Mouse (Mus musculus): Measurements from ENCODE around the gene Rxra. TPM values are rescaled to one million over a fixed set of nuclear protein-coding genes. Genes with fewer than 3 reads are reported as not detected.

The Rxra gene
- total RNA-seq, 4 experiments from 2014 or later, result 127 to 155 (median 141) TPM

GRCm38 (mm10) chr2:27762509-27762908 lies 86.3 kb downstream of the Rxra start:
- DNase-seq (ENCODE audit: low spot score in 2 of 2), result no peak

- DNase-seq (ENCODE audit: low spot score in 2 of 2), result no peak
These were observed 86.9 kb downstream of the Rxra start for GRCm38 (mm10) chr2:27762920-27763780.

GRCm38 (mm10) chr2:27764256-27764936 lies 88.2 kb downstream of the Rxra start:
- DNase-seq (ENCODE audit: low spot score in 2 of 2), result no peak

DNA sequence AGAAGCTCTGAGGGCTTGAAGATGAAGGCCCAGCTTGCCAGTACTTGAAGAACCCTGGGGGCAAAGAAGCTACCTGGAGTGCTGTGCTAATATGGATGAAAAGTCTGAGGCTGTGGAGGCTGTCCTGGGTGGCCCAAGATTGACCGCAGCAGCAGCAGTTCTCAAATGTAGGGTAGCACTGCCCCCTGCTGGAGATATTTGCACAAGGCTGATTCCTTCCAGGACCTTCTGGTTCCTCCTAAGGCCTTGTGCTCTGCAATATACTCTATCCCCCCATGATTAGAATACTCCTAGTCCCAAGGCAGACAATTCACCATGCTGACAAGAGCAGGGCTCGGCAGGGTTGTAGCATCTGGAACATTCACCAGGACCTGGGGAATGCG lies 88.7 kb downstream of the Rxra start:
- DNase-seq (ENCODE audit: low spot score in 2 of 2), result peak; percentile 76 to 77

DNA sequence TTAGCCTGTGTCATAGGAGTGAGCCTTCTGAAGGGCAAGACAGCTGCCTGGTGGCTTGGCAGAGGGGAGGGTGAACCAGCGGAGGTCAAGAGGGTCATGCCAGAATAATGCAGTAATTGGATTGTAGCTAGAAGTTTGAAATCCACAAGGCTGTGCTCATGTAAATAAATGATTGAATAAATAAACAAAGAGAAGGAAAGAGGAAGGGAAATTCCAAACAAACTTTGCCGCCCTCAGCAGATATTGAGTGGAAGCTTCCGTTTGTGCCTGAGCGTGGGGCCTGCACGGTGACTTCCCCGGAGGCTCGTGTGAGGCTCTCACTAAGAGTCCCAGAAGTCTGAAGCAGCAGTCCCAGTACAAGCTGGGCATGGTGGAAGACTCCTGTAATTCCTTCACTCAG lies 91.5 kb downstream of the Rxra start:
- DNase-seq (ENCODE audit: low spot score in 2 of 2), result no peak

DNA sequence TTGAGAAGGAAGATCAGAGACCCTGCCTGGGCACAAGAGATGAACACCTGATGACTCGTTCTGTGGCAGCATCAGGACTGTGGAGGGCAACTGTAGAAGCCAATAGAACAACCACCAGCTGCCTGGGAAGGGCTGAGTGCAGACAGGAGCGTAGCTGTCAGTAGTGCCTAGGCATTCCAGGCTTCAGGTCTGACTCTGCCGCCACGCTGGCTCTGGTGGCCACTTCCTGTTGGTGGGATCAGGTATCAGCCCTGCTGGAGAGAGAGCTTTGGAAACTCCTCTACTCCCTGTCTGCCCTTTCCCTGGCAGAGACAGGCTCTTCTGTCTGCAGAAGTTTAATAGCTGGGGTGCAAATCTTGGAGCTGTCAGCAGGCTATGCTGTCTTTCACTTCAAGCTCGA lies 93.5 kb downstream of the Rxra start:
- DNase-seq (ENCODE audit: low spot score in 2 of 2), result no peak

- DNase-seq (ENCODE audit: low spot score in 2 of 2), result no peak
These were observed 94.0 kb downstream of the Rxra start for GRCm38 (mm10) chr2:27770205-27770604.

DNA sequence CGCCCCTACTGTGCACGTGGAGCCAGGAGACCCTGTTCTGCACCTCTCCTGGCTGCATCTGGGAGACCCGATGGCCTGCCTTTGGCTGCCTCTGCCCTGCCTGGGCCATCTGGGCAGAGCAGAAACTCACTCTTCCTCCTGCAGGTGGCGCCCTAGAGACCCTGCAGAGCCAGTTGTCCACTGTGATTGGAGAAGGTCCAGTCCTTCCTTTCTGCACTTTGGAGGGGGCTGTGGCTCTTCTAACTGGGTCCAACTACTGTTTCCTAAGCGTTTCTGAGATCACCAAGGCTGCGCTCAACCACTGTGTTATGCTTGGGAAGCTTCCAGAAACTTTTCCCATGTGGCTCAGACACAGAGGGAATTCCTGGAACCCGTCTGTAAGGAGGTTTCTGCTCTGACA lies 95.7 kb downstream of the Rxra start:
- DNase-seq (ENCODE audit: low spot score in 2 of 2), result peak; percentile 80 to 81

DNA sequence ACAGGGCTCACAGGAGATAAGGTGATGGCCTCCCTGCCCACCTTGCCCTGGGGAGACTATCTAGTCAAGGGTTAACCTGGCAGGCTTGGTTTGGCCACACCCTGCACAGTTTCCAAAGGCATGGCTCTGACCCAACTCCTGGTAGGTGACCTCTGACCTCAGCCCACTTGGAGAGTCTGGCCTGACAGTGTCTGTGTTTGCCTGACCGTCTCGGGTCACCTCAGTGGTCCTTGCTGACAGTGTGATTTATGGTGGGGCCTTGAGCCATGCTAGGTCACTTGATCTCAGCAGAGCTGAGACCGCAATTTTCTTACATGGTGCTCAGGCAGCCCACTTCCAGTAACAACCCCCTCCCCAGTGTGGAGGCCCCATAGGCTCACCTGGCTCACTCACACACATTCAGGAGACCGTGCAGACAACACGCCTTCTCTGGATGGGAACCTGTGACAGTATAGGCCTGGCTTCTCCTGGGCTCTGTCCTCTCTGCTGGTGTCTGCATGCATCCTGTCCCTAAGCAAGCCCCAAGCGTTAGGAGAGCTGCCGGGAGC lies 96.7 kb downstream of the Rxra start:
- DNase-seq (ENCODE audit: low spot score in 2 of 2), result no peak

DNA sequence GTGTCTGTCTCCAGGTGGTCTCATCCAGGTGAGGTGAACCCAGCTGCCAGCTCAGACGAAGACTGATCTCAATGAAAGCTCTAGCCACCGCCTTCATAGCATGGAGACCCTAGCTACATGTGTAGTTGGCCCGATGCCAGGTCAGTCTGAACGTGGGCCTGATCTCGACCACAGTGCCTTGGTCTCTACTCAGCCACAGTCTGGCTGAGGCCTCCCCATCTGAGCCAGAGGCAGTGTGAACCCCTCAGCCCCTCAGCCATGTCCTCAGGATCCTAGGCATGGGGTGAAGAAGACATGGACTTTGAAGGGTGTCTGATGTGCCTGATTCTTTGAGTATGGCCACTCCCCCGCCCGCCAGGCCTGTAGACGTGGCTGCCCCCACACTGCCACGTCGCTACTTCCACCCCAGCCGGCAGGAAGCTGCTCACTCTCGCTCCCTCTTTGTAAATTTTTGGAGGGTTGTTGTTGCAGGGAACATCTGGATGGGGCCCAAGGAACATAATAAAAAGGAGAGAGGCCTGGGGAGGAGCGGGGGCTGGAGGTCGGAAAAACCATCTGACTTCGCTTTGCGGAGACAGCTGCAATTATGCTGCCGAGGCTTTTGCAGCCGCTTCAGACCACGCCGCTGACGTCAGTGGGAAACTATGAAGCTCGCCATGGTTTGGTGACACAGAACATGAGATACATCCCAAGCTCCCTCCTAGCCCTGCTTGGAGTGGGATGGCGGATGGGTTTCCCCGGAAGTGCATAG lies 97.9 kb downstream of the Rxra start:
- peak; percentile 57 to 71 for DNase-seq (ENCODE audit: low spot score in 2 of 2)

DNA sequence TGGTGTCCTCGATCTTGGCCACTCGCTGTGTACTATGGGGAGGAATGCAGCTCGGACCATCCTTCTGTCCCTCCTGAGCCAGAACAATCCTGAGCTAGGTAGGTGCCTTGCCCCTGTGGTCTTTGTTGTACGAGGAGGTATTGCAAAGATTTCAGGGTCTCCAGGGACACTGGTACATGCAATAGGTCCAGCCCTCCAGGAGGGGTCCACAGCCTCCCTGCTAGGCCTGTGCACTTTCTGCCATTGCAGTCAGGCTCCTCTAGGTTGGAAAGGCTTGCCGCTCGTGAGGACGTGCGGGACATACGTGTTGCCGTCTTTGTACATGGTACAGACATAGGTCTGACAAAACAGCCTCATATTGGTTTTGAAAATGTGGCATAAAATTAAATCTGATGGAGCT lies 98.8 kb downstream of the Rxra start:
- DNase-seq (ENCODE audit: low spot score in 2 of 2), result no peak

DNA sequence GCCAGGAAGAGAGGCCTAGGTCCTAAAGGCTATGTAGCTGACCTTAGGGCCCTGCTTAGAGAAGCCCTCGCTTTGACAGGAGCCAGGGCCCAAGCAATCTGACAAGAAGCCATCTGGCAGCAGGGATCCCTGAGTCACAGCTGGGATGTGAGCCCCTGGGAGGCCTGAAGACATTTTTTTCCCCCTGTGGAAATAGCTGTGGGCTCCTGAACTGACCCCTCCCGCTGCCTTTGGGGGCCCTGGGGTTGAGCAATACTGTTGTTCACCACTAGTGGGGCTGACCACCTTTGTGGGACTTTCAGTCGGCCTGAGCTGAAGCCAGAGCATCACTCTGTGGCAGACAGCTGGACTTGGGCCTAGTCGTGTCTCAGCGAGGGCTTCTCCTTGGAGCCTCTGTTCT lies 99.4 kb downstream of the Rxra start:
- no peak for DNase-seq (ENCODE audit: low spot score in 2 of 2)

GRCm38 (mm10) chr2:27777756-27778155 lies 101.5 kb downstream of the Rxra start:
- no peak for DNase-seq (ENCODE audit: low spot score in 2 of 2)

- DNase-seq (ENCODE audit: low spot score in 2 of 2), result no peak
These were observed 102.0 kb downstream of the Rxra start for GRCm38 (mm10) chr2:27778289-27778688.

DNA sequence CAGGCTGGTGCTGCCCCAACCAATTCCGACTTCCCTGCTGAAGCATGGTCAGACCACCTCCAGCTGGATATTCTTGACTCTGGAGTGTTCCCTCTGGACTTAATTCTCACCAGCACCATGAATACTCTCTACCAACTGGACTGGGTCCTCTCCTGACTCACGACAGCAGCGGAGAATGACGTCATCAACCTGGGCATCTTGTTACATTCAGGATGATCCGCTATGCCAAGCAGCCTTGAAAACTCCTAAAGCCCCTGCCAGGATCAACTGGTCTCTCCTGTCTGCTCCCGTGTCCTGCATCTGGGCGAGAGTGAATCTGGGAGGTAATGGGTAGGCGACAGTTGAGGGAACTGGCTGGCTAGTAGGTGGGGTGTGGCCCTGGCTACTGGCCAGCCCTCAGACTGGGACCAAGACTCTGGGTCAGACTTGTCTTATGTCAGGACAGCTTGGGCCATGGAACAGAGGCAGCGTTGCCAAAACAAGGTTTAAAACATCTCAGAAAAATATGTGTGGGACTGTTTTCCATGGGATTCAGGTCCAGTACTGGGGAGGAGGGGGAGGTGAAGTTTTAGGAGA lies 103.1 kb downstream of the Rxra start:
- DNase-seq (ENCODE audit: low spot score in 2 of 2), result peak; percentile 63 to 75

DNA sequence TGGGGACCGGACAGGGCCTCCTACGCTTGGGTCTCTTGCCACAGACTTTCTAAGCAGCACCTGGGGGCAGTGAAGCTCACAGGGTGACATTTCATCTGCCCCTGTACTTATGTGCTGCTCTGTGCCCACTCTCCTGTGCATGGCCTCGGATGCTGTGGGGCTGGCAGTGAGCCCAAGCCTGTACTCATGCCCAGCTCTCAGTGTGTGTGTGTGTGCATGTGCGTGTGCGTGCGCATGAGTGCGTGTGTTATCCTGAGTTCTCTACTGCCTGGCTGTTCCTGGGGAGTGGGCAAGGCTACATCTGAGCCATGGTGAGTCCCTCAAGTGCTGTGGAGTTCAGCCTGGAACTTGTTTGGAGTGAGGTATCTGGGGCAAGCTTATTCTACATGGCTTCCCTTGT lies 103.9 kb downstream of the Rxra start:
- no peak for DNase-seq (ENCODE audit: low spot score in 2 of 2)

- no peak for DNase-seq (ENCODE audit: low spot score in 2 of 2)
These were observed 109.1 kb downstream of the Rxra start for GRCm38 (mm10) chr2:27785363-27785762.

DNA sequence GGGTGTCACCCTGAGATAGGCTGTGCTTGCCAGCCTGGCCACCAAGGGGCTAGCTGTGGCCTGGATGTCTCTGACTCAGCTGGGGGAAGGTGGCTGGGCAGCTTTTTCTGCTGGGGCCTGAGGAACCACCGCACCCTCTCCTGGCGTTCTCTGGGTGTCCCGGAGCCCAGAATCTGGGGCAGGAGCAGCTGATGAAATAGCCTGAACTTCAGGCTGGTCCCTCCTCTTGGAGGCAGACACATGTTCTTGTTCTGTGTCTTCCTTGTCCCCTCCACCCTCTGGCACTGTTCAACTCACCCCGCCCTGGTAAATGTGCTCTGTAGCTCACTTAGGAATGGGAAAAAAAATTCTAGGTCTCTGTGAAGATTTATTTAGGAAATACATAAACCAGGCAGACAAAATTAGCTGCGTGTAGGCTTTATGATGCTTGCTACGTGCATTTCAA lies 109.8 kb downstream of the Rxra start:
- DNase-seq (ENCODE audit: low spot score in 2 of 2), result peak; percentile 51 to 65

DNA sequence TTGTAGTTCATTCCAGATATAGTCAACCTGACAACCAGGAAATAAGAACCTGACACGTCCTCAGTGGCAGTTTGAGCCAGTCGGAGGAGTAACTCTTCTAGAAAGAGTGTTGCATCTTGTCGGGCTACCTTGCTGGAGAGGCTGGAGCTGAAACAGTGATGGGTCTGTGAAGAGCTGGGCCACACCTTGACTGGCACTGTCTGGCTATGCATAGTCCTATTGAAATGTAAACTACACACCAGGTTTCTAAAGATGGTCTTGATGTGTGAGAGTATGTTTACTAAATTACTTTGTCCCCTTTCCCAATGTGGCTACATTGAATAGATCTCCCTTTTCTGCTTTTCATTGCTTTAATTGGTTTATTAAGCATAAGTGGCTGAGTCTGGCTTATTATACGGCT lies 115.3 kb downstream of the Rxra start:
- DNase-seq (ENCODE audit: low spot score in 2 of 2), result no peak

DNA sequence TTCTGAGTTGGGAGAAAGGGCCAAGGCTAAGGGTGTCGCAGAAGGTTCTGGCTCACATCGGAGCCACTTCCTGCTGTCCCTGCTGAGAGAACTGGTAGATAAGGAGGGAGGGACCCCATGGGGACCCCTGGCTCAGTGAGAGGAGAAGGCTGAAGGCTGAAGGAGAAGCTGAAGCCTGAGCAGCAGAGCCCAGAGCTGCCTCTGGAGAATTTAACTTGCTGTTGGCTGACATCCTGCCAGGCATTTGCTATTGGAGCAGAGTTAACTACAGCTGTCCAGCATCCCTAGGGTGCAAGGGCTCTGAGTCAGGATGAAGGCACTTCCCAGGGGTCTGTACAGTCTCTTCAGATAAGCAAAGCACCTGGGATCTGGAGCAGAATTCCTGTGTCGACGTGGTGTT lies 122.8 kb downstream of the Rxra start:
- peak in 1 of 2 experiments; percentile 42 for DNase-seq (ENCODE audit: low spot score in 2 of 2)

DNA sequence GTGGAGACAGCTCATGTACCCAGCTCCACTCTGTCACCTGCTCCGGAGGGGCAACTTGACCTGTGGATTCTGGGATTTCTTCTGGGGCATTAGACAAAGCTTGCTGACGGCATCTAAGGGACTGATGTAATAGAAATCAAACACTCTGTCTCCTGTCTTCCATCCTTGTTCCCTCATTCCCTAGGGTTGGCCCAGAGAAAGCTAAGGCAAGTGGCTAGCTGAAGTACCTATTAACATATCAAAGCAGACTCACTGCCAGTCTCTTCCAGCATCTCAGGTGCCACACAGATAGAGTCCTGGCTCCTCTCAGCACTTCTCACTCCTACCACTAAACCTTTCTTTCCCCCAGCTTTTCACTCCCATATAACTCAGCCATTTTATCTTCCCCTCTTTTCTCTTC lies 124.8 kb downstream of the Rxra start:
- no peak for DNase-seq (ENCODE audit: low spot score in 2 of 2)
